Mouse (Mus musculus): ENCODE measurements at regions not wholly inside any gene's neighbourhood (a gene's known extent, or its start where the extent isn't known, plus 50 kb on each side); places are given as distances from the start of the nearest gene placed in this dataset.

GRCm38 (mm10) chr8:44704595-44705265 lies 230.5 kb upstream of the Fat1 start:
- Histone ChIP-seq H3K4me1 (no peaks in the 10 kb centered on the region), H3K4me3 (no peak overlapping the region), H3K4me2 (replicated peaks) (no peak overlapping the region), H3K36me3 (no peaks in the 10 kb centered on the region), H3K9ac (no peak overlapping the region), H3K9me3 (no peaks in the 10 kb centered on the region), H3K27ac (no peak overlapping the region), H3K27me3 (no peaks in the 10 kb centered on the region)
- 86% methylated on average over 9 of the region's 9 CpGs for WGBS
- no peak for ATAC-seq (ENCODE audit: insufficient number of reproducible peaks, insufficient read depth, low FRiP score, low TSS enrichment)

DNA sequence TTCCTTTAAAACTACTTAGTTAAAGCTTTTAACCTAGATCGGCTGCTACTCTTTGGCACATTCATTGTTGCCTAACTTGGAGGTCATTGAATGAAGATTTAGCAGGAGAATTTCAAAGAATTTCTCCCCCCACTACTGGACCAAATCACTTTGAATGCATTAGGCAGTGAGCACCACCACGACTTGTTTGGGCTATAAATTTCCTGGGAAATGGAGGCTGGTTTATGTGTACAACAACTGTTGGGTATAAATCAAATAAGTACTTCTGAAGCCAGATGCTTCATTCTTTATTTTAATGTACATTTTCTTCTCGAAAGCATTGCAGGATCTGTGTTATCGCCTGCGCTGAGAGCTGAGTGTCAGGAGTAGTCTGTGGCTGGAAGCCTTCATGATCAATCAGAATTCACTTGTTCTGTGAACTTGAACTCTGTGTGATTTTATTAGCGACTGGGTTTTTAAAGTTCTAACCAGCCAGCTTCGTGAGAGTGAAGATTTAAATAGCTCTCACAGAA lies 226.5 kb upstream of the Fat1 start:
- no peak for ATAC-seq (ENCODE audit: insufficient number of reproducible peaks, insufficient read depth, low FRiP score, low TSS enrichment)
- no peak overlapping the region for H3K9ac ChIP-seq
- H3K4me2 ChIP-seq (replicated peaks) = no peak overlapping the region
- H3K27ac ChIP-seq = no peak overlapping the region
- H3K9me3 ChIP-seq = no peaks in the 10 kb centered on the region
- WGBS = 69% methylated on average over 7 of the region's 7 CpGs
- no peaks in the 10 kb centered on the region for H3K4me1 ChIP-seq
- no peaks in the 10 kb centered on the region for H3K27me3 ChIP-seq
- H3K4me3 ChIP-seq = no peak overlapping the region
- H3K36me3 ChIP-seq = no peaks in the 10 kb centered on the region

GRCm38 (mm10) chr8:44709171-44709940 lies 225.9 kb upstream of the Fat1 start:
- ATAC-seq (ENCODE audit: insufficient number of reproducible peaks, insufficient read depth, low FRiP score, low TSS enrichment) = no peak
- Histone ChIP-seq H3K9me3 (no peaks in the 10 kb centered on the region), H3K9ac (no peak overlapping the region), H3K27me3 (no peaks in the 10 kb centered on the region), H3K4me3 (no peak overlapping the region), H3K4me2 (replicated peaks) (no peak overlapping the region), H3K4me1 (no peaks in the 10 kb centered on the region), H3K27ac (no peak overlapping the region), H3K36me3 (no peaks in the 10 kb centered on the region)
- WGBS = 40% methylated on average over 6 of the region's 6 CpGs

GRCm38 (mm10) chr8:44734577-44734976 lies 200.7 kb upstream of the Fat1 start:
- Histone ChIP-seq H3K4me1 (no peaks in the 10 kb centered on the region), H3K27ac (no peak overlapping the region), H3K9me3 (no peaks in the 10 kb centered on the region), H3K4me3 (no peak overlapping the region), H3K4me2 (replicated peaks) (no peak overlapping the region), H3K27me3 (no peaks in the 10 kb centered on the region), H3K9ac (no peak overlapping the region), H3K36me3 (no peaks in the 10 kb centered on the region)
- no peak for ATAC-seq (ENCODE audit: insufficient number of reproducible peaks, insufficient read depth, low FRiP score, low TSS enrichment)
- 84% methylated on average over 10 of the region's 10 CpGs for WGBS

DNA sequence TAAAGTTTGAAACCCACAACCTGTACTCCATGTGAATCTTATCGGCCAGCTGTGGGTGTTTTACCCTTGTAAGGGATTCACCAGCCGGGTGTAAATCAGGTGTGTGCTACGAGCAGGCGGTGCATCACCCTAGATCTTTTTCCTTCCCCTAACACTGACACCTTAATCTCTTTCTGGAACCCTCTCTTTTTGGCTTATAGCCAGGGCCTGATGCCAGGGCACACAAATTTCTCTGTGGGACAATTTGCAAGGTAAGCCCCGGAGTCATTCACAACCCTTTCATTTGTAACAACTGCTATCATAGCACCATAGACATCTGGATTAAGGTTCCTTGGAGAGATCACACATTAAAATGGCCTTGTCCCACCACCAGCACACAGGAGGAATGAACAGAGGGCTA lies 199.4 kb upstream of the Fat1 start:
- no peaks in the 10 kb centered on the region for H3K36me3 ChIP-seq
- 85% methylated on average over 5 of the region's 5 CpGs for WGBS
- no peak for ATAC-seq (ENCODE audit: insufficient number of reproducible peaks, insufficient read depth, low FRiP score, low TSS enrichment)
- no peaks in the 10 kb centered on the region for H3K27me3 ChIP-seq
- H3K4me3 ChIP-seq = no peak overlapping the region
- H3K4me1 ChIP-seq = no peaks in the 10 kb centered on the region
- no peak overlapping the region for H3K27ac ChIP-seq
- H3K4me2 ChIP-seq (replicated peaks) = no peak overlapping the region
- H3K9ac ChIP-seq = no peak overlapping the region
- no peaks in the 10 kb centered on the region for H3K9me3 ChIP-seq

GRCm38 (mm10) chr8:44743353-44743752 lies 191.9 kb upstream of the Fat1 start:
- no peak for ATAC-seq (ENCODE audit: insufficient number of reproducible peaks, insufficient read depth, low FRiP score, low TSS enrichment)
- Histone ChIP-seq H3K27me3 (no peaks in the 10 kb centered on the region), H3K4me2 (replicated peaks) (no peak overlapping the region), H3K4me1 (no peaks in the 10 kb centered on the region), H3K9ac (no peak overlapping the region), H3K9me3 (no peaks in the 10 kb centered on the region), H3K27ac (no peak overlapping the region), H3K4me3 (no peak overlapping the region), H3K36me3 (no peaks in the 10 kb centered on the region)
- WGBS = 91% methylated on average over 2 of the region's 2 CpGs

- Histone ChIP-seq H3K4me2 (replicated peaks) (no peak overlapping the region), H3K9me3 (no peaks in the 10 kb centered on the region), H3K27ac (no peak overlapping the region), H3K27me3 (no peaks in the 10 kb centered on the region), H3K9ac (no peak overlapping the region), H3K4me1 (no peaks in the 10 kb centered on the region), H3K36me3 (no peaks in the 10 kb centered on the region), H3K4me3 (no peak overlapping the region)
- 77% methylated on average over 12 of the region's 12 CpGs for WGBS
- no peak for ATAC-seq (ENCODE audit: insufficient number of reproducible peaks, insufficient read depth, low FRiP score, low TSS enrichment)
Observed at GRCm38 (mm10) chr8:44744991-44745658, 190.1 kb upstream of the Fat1 start.

- Histone ChIP-seq H3K4me2 (replicated peaks) (no peak overlapping the region), H3K4me3 (no peak overlapping the region), H3K36me3 (no peaks in the 10 kb centered on the region), H3K27me3 (no peaks in the 10 kb centered on the region), H3K9me3 (no peaks in the 10 kb centered on the region), H3K27ac (no peak overlapping the region), H3K4me1 (no peaks in the 10 kb centered on the region), H3K9ac (no peak overlapping the region)
- 62% methylated on average over 6 of the region's 6 CpGs for WGBS
- ATAC-seq (ENCODE audit: insufficient number of reproducible peaks, insufficient read depth, low FRiP score, low TSS enrichment) = no peak
Observed at GRCm38 (mm10) chr8:44758727-44759126, 176.5 kb upstream of the Fat1 start.

- Histone ChIP-seq H3K27ac (no peak overlapping the region), H3K9ac (no peak overlapping the region), H3K4me2 (replicated peaks) (no peak overlapping the region), H3K9me3 (no peaks in the 10 kb centered on the region), H3K4me3 (no peak overlapping the region), H3K4me1 (no peaks in the 10 kb centered on the region), H3K27me3 (no peaks in the 10 kb centered on the region), H3K36me3 (no peaks in the 10 kb centered on the region)
- 91% methylated on average over 10 of the region's 10 CpGs for WGBS
- ATAC-seq (ENCODE audit: insufficient number of reproducible peaks, insufficient read depth, low FRiP score, low TSS enrichment) = no peak
Observed at GRCm38 (mm10) chr8:44762731-44763130, 172.5 kb upstream of the Fat1 start.

GRCm38 (mm10) chr8:44765194-44765593 lies 170.1 kb upstream of the Fat1 start:
- 87% methylated on average over 4 of the region's 4 CpGs for WGBS
- Histone ChIP-seq H3K4me1 (no peaks in the 10 kb centered on the region), H3K4me3 (no peak overlapping the region), H3K36me3 (no peaks in the 10 kb centered on the region), H3K27ac (no peak overlapping the region), H3K4me2 (replicated peaks) (no peak overlapping the region), H3K27me3 (no peaks in the 10 kb centered on the region), H3K9me3 (no peaks in the 10 kb centered on the region), H3K9ac (no peak overlapping the region)
- no peak for ATAC-seq (ENCODE audit: insufficient number of reproducible peaks, insufficient read depth, low FRiP score, low TSS enrichment)

DNA sequence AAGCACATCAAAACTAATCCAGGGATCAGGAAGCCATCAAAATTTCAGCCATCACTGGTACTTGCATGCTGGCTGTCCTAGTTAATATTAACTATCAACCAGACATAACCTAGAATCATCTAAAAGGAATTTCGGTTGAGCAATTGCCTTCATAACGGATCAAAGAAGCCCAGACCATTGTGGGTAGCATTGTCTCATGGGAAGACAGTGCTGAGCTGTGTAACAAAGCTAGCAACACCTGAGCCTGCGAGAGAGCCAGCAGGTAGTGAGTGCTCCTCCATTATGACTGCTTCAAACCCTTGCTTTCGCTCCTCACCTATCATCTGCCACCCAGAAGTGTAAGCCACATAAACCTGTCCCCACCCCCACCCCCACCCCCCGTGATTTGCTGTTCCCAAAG lies 169.6 kb upstream of the Fat1 start:
- no peaks in the 10 kb centered on the region for H3K4me1 ChIP-seq
- H3K27me3 ChIP-seq = no peaks in the 10 kb centered on the region
- WGBS = 72% methylated on average over 5 of the region's 5 CpGs
- no peaks in the 10 kb centered on the region for H3K9me3 ChIP-seq
- H3K36me3 ChIP-seq = no peaks in the 10 kb centered on the region
- no peak overlapping the region for H3K27ac ChIP-seq
- no peak overlapping the region for H3K9ac ChIP-seq
- ATAC-seq (ENCODE audit: insufficient number of reproducible peaks, insufficient read depth, low FRiP score, low TSS enrichment) = no peak
- no peak overlapping the region for H3K4me3 ChIP-seq
- H3K4me2 ChIP-seq (replicated peaks) = no peak overlapping the region
